Mouse (Mus musculus): ENCODE results near the gene Mtch1. TPM values are rescaled to one million over a fixed set of nuclear protein-coding genes. Genes with fewer than 3 reads are reported as not detected.

The Mtch1 gene
- total and polyA plus RNA-seq, 2 experiments from 2014 or later: 517 to 605 TPM

DNA sequence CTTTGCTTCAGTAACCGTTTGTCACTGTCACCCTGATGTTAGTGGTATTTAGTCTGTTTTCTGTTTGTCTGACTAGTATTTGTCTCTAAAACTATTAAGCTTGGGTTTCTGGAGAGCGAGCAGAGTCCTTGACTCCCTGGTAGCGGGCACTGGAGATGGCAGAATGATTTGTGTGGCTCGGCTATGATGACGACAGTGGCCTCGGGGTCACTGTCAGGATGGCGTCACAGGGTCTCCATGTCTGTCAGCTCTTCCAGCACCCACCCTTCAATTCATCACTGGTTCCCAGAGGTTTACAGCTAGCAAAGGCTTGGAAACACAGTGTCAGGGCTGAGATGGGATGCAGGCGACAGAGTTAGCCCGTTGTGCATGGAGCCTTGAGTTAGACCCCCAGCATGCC, 36.2 kb upstream of the Mtch1 start:
- Histone ChIP-seq H3K36me3 (ENCODE audit: insufficient read depth, low read length) (no peaks in the 10 kb centered on the region), H3K27ac (ENCODE audit: low read depth, low read length) (no peak overlapping the region), H3K4me1 (ENCODE audit: insufficient read depth, low read length) (no peaks in the 10 kb centered on the region), H3K9me3 (ENCODE audit: low read length) (no peaks in the 10 kb centered on the region), H3K27me3 (ENCODE audit: insufficient read depth, low read length) (no peaks in the 10 kb centered on the region), H3K9ac (replicated peaks; ENCODE audit: low read length, poor library complexity, severe bottlenecking) (no peak overlapping the region), H3K4me3 (ENCODE audit: low read depth, low read length) (no peak overlapping the region), H3K4me2 (ENCODE audit: low read depth, low read length, poor library complexity, severe bottlenecking) (no peak overlapping the region)
- ATAC-seq (ENCODE audit: low FRiP score): no peak
- no peak for TF ChIP-seq CTCF (IDR thresholded peaks at IDR 0.05)
- no peak for DNase-seq (ENCODE audit: low spot score)
- WGBS: 87% methylated on average over 9 of the region's 9 CpGs

DNA sequence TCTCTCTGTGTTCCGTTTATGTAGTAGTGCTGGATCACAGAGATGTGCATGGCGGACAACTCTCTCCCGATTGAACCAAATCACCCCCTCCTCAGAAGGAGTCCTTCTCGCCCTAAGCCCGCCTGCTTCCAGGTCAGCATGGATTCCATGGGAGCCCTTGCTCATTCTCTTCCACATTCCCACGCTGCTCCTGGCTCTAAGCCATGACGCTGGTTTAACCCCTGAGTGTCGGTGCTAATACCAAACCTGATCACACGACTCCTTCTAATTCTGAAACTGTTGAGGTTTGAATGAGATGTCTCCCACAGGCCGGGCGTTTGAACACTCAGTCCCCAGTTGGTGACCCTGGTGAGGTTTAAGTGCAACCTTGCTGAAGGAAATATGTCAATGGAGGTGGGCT, 34.7 kb upstream of the Mtch1 start:
- Histone ChIP-seq H3K27ac (ENCODE audit: low read depth, low read length) (no peak overlapping the region), H3K36me3 (ENCODE audit: insufficient read depth, low read length) (no peaks in the 10 kb centered on the region), H3K4me1 (ENCODE audit: insufficient read depth, low read length) (no peaks in the 10 kb centered on the region), H3K4me3 (ENCODE audit: low read depth, low read length) (no peak overlapping the region), H3K9ac (replicated peaks; ENCODE audit: low read length, poor library complexity, severe bottlenecking) (no peak overlapping the region), H3K27me3 (ENCODE audit: insufficient read depth, low read length) (no peaks in the 10 kb centered on the region), H3K9me3 (ENCODE audit: low read length) (no peaks in the 10 kb centered on the region), H3K4me2 (ENCODE audit: low read depth, low read length, poor library complexity, severe bottlenecking) (no peak overlapping the region)
- WGBS: 47% methylated on average over 11 of the region's 11 CpGs
- DNase-seq (ENCODE audit: low spot score): no peak
- ATAC-seq (ENCODE audit: low FRiP score): no peak
- TF ChIP-seq CTCF (IDR thresholded peaks at IDR 0.05): no peak

DNA sequence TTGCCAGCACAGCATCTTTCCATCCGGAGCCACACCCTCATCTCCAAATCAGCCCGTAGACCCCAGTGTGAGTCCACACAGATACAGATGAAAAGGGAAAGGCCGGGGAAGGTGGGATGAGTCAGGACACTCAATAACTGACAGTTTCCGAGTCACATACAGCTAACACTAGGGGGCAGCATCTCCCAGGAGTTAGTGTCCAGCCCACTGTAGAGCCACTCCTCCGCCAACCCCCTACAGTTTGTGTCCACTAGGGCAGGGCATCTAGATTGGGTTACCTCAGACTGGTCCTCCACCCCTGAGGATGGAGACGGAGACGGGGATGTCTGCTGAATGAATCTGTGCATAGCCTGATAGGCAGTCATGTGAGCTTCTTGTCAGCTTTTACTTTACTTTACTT, 33.7 kb upstream of the Mtch1 start:
- no peak overlapping the region for H3K9ac ChIP-seq (replicated peaks; ENCODE audit: low read length, poor library complexity, severe bottlenecking)
- no peak overlapping the region for H3K4me2 ChIP-seq (ENCODE audit: low read depth, low read length, poor library complexity, severe bottlenecking)
- peak; percentile 74 for TF ChIP-seq CTCF (IDR thresholded peaks at IDR 0.05)
- ATAC-seq (ENCODE audit: low FRiP score) (no peak), DNase-seq (ENCODE audit: low spot score) (peak; percentile 71)
- H3K4me1 ChIP-seq (ENCODE audit: insufficient read depth, low read length): no peaks in the 10 kb centered on the region
- H3K27me3 ChIP-seq (ENCODE audit: insufficient read depth, low read length): no peaks in the 10 kb centered on the region
- no peak overlapping the region for H3K27ac ChIP-seq (ENCODE audit: low read depth, low read length)
- no peaks in the 10 kb centered on the region for H3K36me3 ChIP-seq (ENCODE audit: insufficient read depth, low read length)
- no peak overlapping the region for H3K4me3 ChIP-seq (ENCODE audit: low read depth, low read length)
- H3K9me3 ChIP-seq (ENCODE audit: low read length): no peaks in the 10 kb centered on the region
- 27% methylated on average over 7 of the region's 7 CpGs for WGBS

DNA sequence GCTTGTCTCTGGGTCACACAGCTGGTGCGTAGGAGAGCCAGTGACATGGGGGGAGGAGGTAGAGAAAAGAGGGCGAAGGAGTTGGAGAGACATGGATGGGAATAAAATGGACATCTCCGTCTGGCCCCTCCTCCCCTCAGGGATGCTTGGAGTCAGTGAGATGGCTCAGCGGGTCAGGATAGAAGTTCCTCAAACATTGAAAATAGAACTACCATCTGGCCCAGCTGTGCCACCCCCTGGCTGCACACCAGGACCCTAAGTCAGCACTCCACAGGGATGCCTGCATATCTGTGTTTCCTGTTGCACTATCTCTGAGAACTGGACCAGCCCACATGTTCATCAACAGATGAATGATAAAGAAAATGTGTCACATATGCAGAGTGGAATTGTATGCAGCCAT, 32.5 kb upstream of the Mtch1 start:
- ATAC-seq (ENCODE audit: low FRiP score) (no peak), DNase-seq (ENCODE audit: low spot score) (no peak)
- WGBS: 73% methylated on average over 4 of the region's 4 CpGs
- no peak overlapping the region for H3K9ac ChIP-seq (replicated peaks; ENCODE audit: low read length, poor library complexity, severe bottlenecking)
- H3K4me2 ChIP-seq (ENCODE audit: low read depth, low read length, poor library complexity, severe bottlenecking): no peak overlapping the region
- H3K27ac ChIP-seq (ENCODE audit: low read depth, low read length): no peak overlapping the region
- TF ChIP-seq CTCF (IDR thresholded peaks at IDR 0.05): no peak
- no peaks in the 10 kb centered on the region for H3K36me3 ChIP-seq (ENCODE audit: insufficient read depth, low read length)
- H3K9me3 ChIP-seq (ENCODE audit: low read length): no peaks in the 10 kb centered on the region
- H3K27me3 ChIP-seq (ENCODE audit: insufficient read depth, low read length): no peaks in the 10 kb centered on the region
- H3K4me3 ChIP-seq (ENCODE audit: low read depth, low read length): no peak overlapping the region
- no peaks in the 10 kb centered on the region for H3K4me1 ChIP-seq (ENCODE audit: insufficient read depth, low read length)

DNA sequence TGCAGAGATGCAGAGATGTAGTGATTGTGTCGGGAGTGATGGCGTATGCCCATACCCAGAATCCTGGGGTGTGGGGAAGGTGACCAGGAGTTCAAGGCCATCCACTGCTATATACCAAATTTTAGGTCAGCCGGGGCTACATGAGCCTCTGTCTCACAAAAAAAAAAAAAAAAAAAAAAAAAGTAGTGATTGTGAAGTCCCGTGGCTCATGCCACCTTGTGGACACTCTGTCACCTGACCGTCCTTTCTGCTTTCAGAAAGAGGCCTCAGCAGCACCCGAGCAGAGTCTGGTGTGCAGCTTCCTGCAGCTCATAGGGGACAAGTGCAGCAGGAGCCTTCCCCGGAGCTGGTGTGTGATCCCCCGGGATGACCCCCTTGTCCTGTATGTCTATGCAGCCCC, 30.3 kb upstream of the Mtch1 start:
- Histone ChIP-seq H3K36me3 (ENCODE audit: insufficient read depth, low read length) (no peaks in the 10 kb centered on the region), H3K9ac (replicated peaks; ENCODE audit: low read length, poor library complexity, severe bottlenecking) (no peak overlapping the region), H3K4me1 (ENCODE audit: insufficient read depth, low read length) (no peaks in the 10 kb centered on the region), H3K27me3 (ENCODE audit: insufficient read depth, low read length) (no peaks in the 10 kb centered on the region), H3K9me3 (ENCODE audit: low read length) (no peaks in the 10 kb centered on the region), H3K4me3 (ENCODE audit: low read depth, low read length) (no peak overlapping the region), H3K27ac (ENCODE audit: low read depth, low read length) (no peak overlapping the region), H3K4me2 (ENCODE audit: low read depth, low read length, poor library complexity, severe bottlenecking) (no peak overlapping the region)
- peak; percentile 36 for TF ChIP-seq CTCF (IDR thresholded peaks at IDR 0.05)
- no peak for DNase-seq (ENCODE audit: low spot score)
- WGBS: 68% methylated on average over 8 of the region's 8 CpGs
- no peak for ATAC-seq (ENCODE audit: low FRiP score)

DNA sequence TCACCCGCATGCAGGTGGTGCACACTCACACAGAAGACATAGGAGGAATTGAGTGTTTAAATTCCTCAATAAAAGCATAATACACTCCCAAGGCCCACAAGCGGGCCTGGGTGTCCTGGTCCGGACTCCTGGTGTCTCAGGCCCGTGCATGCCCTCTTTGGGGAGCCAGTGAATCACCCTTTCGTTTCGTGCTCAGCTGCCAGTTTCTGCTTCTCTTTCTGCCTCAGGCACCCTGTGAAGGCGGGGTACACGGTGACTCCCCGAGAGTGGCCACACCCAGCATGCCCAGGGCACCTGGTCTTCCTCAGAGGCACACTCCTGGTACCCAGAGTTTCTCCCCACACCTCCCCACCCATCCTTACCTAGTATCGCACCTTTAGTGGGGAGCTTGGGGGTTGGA, 28.1 kb upstream of the Mtch1 start:
- no peaks in the 10 kb centered on the region for H3K27me3 ChIP-seq (ENCODE audit: insufficient read depth, low read length)
- H3K4me2 ChIP-seq (ENCODE audit: low read depth, low read length, poor library complexity, severe bottlenecking): no peak overlapping the region
- no peak overlapping the region for H3K9ac ChIP-seq (replicated peaks; ENCODE audit: low read length, poor library complexity, severe bottlenecking)
- 80% methylated on average over 10 of the region's 10 CpGs for WGBS
- no peak for TF ChIP-seq CTCF (IDR thresholded peaks at IDR 0.05)
- ATAC-seq (ENCODE audit: low FRiP score) (no peak), DNase-seq (ENCODE audit: low spot score) (no peak)
- H3K4me1 ChIP-seq (ENCODE audit: insufficient read depth, low read length): no peaks in the 10 kb centered on the region
- H3K4me3 ChIP-seq (ENCODE audit: low read depth, low read length): no peak overlapping the region
- no peaks in the 10 kb centered on the region for H3K36me3 ChIP-seq (ENCODE audit: insufficient read depth, low read length)
- no peaks in the 10 kb centered on the region for H3K9me3 ChIP-seq (ENCODE audit: low read length)
- H3K27ac ChIP-seq (ENCODE audit: low read depth, low read length): no peak overlapping the region

Data from midbrain, postnatal 0 days (tissue).